Mouse (Mus musculus) splenic B cell, adult 2 months (primary cell): ENCODE data around the gene Efcab5.
"Not testable (repeated sequence)": the region's sequence is repeated elsewhere in the genome, so short reads cannot be mapped to it uniquely, and the experiment has no call there.

Experiments used
- DNase-seq: peaks from one replicate; pipeline ENCODE4 v3.0.0-alpha.2; 2011; ENCODE audit warnings: low read depth, low spot score
- H3K27me3 ChIP-seq: 2 replicates; pipeline ENCODE4 v1.6.1; 2012; ENCODE audit warnings: mild to moderate bottlenecking, low read length, moderate library complexity, mixed read lengths; ENCODE audit not compliant: control insufficient read depth, poor library complexity, insufficient read depth, severe bottlenecking
- H3K36me3 ChIP-seq: 2 replicates; pipeline ENCODE4 v1.6.1; 2012; ENCODE audit warnings: mild to moderate bottlenecking, low read length, moderate library complexity, mixed read lengths; ENCODE audit not compliant: control insufficient read depth, poor library complexity, insufficient read depth, severe bottlenecking

Gene Efcab5

DNA sequence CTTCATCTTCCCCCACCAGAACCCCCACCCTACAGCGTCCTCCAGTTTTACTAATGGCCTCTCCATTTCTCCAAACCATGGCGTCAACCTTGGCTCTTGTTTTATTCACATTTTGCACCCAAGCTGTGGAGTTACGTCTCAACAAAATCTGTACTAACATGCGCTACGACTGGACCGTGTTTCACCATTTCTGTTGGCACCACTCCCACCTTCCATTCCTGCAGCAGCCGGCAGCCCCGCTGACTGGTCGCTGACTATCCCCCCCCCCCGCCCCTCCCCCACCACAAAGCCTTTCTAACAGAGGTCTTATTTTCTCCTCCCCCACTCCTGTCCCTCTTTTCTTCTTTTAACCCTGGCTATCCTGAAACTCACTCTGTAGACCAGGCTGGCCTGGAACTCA lies 93.6 kb downstream of the Efcab5 start:
- DNase-seq: no peak
- H3K27me3 ChIP-seq: no peaks in the 10 kb centered on the region
- H3K36me3 ChIP-seq: no peaks in the 10 kb centered on the region

DNA sequence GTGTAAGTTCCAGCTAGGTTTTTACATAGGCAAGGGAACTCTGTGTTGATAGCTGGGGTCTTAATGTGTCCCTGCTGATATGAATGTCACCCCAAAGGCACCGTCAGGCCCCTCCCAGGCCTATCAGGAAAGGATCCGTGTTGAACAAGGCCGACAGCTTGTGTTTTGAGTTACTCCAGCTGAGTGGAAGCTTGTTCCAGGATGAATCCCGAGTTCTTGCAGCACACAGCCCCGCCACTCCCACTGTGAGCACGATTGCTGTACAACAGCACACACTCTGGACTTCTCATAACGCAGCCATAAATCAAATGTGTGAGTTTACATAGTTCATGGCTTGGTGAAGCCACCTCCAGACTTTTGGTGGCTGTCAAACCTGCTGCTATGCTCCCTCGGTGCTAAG lies 94.6 kb downstream of the Efcab5 start:
- Histone ChIP-seq H3K36me3 (no peaks in the 10 kb centered on the region), H3K27me3 (no peaks in the 10 kb centered on the region)
- no peak for DNase-seq

- H3K27me3 ChIP-seq: no peaks in the 10 kb centered on the region
- peak; percentile 70 for DNase-seq
Observed at GRCm38 (mm10) chr11:77093208-77093607, 95.6 kb downstream of the Efcab5 start.

DNA sequence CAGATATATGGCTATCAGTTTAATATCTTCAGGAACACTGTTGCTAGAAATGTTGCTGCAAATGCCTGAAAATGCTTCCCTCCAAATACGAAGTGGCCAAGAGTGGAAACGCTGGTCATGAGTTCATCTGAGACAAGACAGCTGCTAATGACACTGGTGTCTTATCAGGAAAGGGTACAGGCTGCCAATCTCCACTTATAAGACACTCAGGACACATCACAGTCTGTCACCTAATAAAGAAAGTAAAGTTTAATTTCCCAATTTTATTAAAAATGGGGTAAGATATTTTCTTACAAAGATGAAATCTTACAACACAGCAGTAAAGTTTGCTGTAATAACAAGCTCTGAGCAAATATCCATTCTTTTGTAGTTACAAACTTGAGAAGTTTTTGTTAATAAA lies 99.6 kb downstream of the Efcab5 start:
- Histone ChIP-seq H3K27me3 (no peaks in the 10 kb centered on the region), H3K36me3 (no peaks in the 10 kb centered on the region)
- DNase-seq: no peak

More at GRCm38 (mm10) chr11:77093208-77093607, 95.6 kb downstream of the Efcab5 start:
- H3K36me3 ChIP-seq: no peaks in the 10 kb centered on the region

DNA sequence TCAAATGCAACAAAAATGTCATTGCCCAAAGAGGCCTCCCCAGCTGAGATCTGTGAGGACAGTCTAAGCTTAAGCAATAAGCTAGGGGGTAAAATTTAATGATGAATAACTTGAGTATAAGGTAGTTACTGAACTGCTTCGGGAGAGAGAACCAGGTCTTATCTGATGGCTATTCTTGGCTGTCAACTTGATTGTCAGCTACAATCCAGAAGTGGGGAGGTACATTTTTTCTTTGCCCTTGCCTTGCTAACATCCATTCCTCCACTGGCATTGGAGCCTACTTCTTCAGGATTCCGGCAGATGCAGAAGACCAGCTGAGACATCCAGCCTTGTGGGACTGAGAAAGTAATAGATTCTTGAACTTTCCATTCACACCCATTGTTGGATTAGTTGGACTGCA lies 101.8 kb downstream of the Efcab5 start:
- H3K36me3 ChIP-seq: no peaks in the 10 kb centered on the region
- no peak for DNase-seq
- H3K27me3 ChIP-seq: no peaks in the 10 kb centered on the region

- peaks cover 2% of the 10 kb centered on the region; the same call in 1 of the 2 replicates for H3K27me3 ChIP-seq
- no peaks in the 10 kb centered on the region for H3K36me3 ChIP-seq
- no peak for DNase-seq
Observed at GRCm38 (mm10) chr11:77084001-77084682, 104.6 kb downstream of the Efcab5 start.

DNA sequence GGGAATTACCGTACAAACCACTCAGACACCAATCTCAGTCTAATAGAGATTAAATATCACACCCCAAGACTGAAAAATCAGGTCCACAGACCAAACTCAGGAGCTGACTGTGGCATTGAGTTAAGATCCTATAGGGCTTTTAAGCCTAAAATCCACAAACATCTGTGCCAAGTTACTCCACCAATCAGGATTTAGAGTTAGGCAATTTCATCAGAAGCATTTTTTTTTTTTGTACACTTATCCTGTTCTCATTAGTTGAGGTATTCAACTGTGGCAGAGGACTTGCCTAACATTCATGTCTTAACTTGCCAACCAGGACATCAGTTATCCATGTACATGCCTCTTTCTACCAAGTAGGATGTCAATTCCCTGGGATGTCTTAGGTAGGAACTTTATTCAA lies 109.4 kb downstream of the Efcab5 start:
- DNase-seq: no peak
- Histone ChIP-seq H3K36me3 (no peaks in the 10 kb centered on the region; the same call in 1 of the 2 replicates), H3K27me3 (peaks cover 2% of the 10 kb centered on the region; the same call in 1 of the 2 replicates)

GRCm38 (mm10) chr11:77078273-77079134 lies 110.3 kb downstream of the Efcab5 start, which contains the start of gene Nsrp1:
Gene Nsrp1 (minus strand): TSS chr11:77078435.
- Histone ChIP-seq H3K27me3 (peaks cover 2% of the 10 kb centered on the region; the same call in 1 of the 2 replicates), H3K36me3 (no peaks in the 10 kb centered on the region; the same call in 1 of the 2 replicates)
- peak; percentile 95 for DNase-seq

- DNase-seq: no peak
- no peaks in the 10 kb centered on the region; the same call in 1 of the 2 replicates for H3K36me3 ChIP-seq
- H3K27me3 ChIP-seq: peaks cover 2% of the 10 kb centered on the region; the same call in 1 of the 2 replicates
Observed at GRCm38 (mm10) chr11:77077792-77078191, 111.0 kb downstream of the Efcab5 start.

GRCm38 (mm10) chr11:77077331-77077730 lies 111.4 kb downstream of the Efcab5 start:
- not testable (repeated sequence) for H3K36me3 ChIP-seq, DNase-seq, H3K27me3 ChIP-seq

- DNase-seq: peak; percentile 53
Observed at GRCm38 (mm10) chr11:77070721-77071120, 118.0 kb downstream of the Efcab5 start.

DNA sequence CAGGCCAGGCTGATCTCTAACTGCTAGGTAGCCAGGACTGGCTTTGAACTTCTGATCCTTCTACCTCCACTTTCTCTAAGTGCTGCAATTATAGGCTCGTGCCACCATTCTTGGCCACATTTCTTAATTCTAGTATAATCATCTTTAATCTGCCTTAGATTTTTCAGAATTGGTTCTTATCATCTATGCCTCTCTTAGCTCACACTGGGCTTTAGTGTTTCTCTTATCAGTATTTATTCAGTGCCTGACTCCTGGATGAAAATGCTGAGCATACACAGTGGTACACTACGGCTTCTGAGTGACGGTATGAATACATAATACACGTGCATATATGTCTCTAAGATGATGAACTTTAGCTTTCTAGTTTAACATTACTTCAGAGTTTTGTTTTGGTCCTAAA lies 119.9 kb downstream of the Efcab5 start:
- no peaks in the 10 kb centered on the region for H3K36me3 ChIP-seq
- no peaks in the 10 kb centered on the region for H3K27me3 ChIP-seq
- DNase-seq: no peak

More at GRCm38 (mm10) chr11:77070721-77071120, 118.0 kb downstream of the Efcab5 start:
- Histone ChIP-seq H3K27me3 (no peaks in the 10 kb centered on the region), H3K36me3 (no peaks in the 10 kb centered on the region)

DNA sequence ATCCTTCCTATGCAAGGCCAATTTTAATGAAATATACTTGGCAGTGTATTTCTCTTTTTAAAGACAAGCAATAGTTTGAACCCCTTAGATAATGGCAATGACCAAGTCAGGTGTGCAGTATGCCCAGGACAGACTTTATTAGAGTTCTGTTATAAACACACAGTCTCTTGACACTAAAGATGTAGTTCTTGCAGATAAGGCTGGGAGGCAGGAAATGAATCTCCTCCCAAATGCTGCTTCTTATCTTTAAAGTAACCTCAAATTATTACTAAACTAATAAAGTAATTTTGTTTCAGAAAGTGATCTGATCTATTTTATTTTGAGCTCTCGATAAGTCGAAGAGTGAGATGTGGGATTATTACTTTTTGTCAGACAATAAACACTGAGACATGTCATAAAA lies 125.4 kb downstream of the Efcab5 start:
- no peak for DNase-seq
- H3K36me3 ChIP-seq: no peaks in the 10 kb centered on the region

GRCm38 (mm10) chr11:77061951-77062350 lies 126.8 kb downstream of the Efcab5 start:
- Histone ChIP-seq H3K36me3 (no peaks in the 10 kb centered on the region), H3K27me3 (no peaks in the 10 kb centered on the region)
- DNase-seq: peak; percentile 63

More for the DNA sequence above, 125.4 kb downstream of the Efcab5 start:
- H3K27me3 ChIP-seq: no peaks in the 10 kb centered on the region

DNA sequence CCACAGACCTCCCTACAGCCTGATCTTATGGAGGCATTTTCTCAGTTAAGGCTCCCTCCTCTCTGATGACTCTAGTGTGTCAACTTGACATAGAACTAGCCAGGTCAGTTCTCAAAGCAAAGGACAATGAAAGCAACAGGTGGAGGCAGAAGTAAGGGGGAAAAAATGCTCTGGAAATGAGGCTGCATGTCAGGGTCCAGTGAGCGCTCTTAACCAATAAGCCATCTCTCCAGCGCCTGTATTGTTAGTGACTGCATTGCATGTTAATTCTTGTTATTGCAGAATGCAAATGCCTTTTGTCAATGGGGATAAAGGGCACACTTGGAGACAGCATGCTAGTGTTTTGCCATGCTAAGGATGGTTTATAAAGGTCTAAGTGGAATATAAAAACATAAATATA lies 146.0 kb downstream of the Efcab5 start:
- H3K36me3 ChIP-seq: peaks cover 8% of the 10 kb centered on the region
- H3K27me3 ChIP-seq: no peaks in the 10 kb centered on the region
- no peak for DNase-seq
